Mouse (Mus musculus) limb, embryonic 13.5 days (tissue): Measurements from ENCODE around the gene Fcrl5. TPM values are rescaled to one million over a fixed set of nuclear protein-coding genes. Genes with fewer than 3 reads are reported as not detected.
A peak's percentile ranks its signal among the peaks of the same experiment; 100 is the strongest.

ENCODE experiments used
- ATAC-seq: fragments of 200-750 bp; cut with Nextera tagmentation; 2 replicates; pipeline ENCODE4 v1.8.0; 2017; ENCODE audit warnings: low read depth, moderate number of reproducible peaks, moderate TSS enrichment; ENCODE audit not compliant: low FRiP score
- H3K27ac ChIP-seq: fragments of 300-500 bp; sonication (generic); 2 replicates; pipeline ENCODE4 v1.5.1; 2015; ENCODE audit warnings: inconsistent platforms, mild to moderate bottlenecking, moderate library complexity
- H3K27me3 ChIP-seq: fragments of 300-500 bp; sonication (generic); 2 replicates; pipeline ENCODE4 v1.6.1; 2015; ENCODE audit warnings: mild to moderate bottlenecking, inconsistent platforms
- H3K36me3 ChIP-seq: fragments of 300-500 bp; sonication (generic); 2 replicates; pipeline ENCODE4 v1.6.1; 2015; ENCODE audit warnings: inconsistent platforms, mild to moderate bottlenecking, moderate library complexity
- H3K4me1 ChIP-seq: fragments of 300-500 bp; sonication (generic); 2 replicates; pipeline ENCODE4 v1.6.1; 2015; ENCODE audit warnings: inconsistent platforms
- H3K4me2 ChIP-seq: fragments of 300-500 bp; sonication (generic); replicated peaks from 2 replicates; pipeline ENCODE4 v1.6.1; 2015; ENCODE audit warnings: inconsistent platforms, mild to moderate bottlenecking, moderate library complexity
- H3K4me3 ChIP-seq: fragments of 300-500 bp; sonication (generic); 2 replicates; pipeline ENCODE4 v1.5.1; 2015; ENCODE audit warnings: moderate library complexity, mild to moderate bottlenecking, inconsistent platforms
- H3K9ac ChIP-seq: fragments of 300-500 bp; sonication (generic); 2 replicates; pipeline ENCODE4 v1.6.1; 2015; ENCODE audit warnings: mild to moderate bottlenecking, inconsistent platforms
- H3K9me3 ChIP-seq: fragments of 300-500 bp; sonication (generic); 2 replicates; pipeline ENCODE4 v1.6.1; 2016; ENCODE audit warnings: inconsistent platforms
- WGBS: fragments of 180-500 bp; shearing (Covaris S2); methylation state at CpG from one replicate; pipeline ENCODE4 v1.1.7; 2015; 5-methylcytosine and 5-hydroxymethylcytosine counted together
- polyA plus RNA-seq: library from polyadenylated mRNA; unstranded; fragments of >200 nt; fragmentation: Nextera tagmentation; extraction: Ambion mirVana; gene quantifications from 2 replicates; pipeline ENCODE4 v1.2.1, GENCODE M21; 2015

Fcrl5 gene
- polyA plus RNA-seq, result not detected in 2 replicates

- no peaks in the 10 kb centered on the region for H3K4me1 ChIP-seq
- no peak within 1 kb of the TSS for H3K4me2 ChIP-seq
- ATAC-seq, result no peak
- H3K9ac ChIP-seq, result no peak within 1 kb of the TSS
- no peaks in the 10 kb centered on the region for H3K27me3 ChIP-seq
- no peaks in the 10 kb centered on the region for H3K36me3 ChIP-seq
- H3K9me3 ChIP-seq, result no peaks in the 10 kb centered on the region
- no peak within 1 kb of the TSS for H3K4me3 ChIP-seq
- H3K27ac ChIP-seq, result no peak within 1 kb of the TSS
- WGBS, result 83% methylated on average over 5 of the region's 5 CpGs
Observed at GRCm38 (mm10) chr3:87435479-87435878, at the start of gene Fcrl5. Gene Fcrl5 (plus strand): TSS chr3:87435773.

- Histone ChIP-seq H3K4me3 (no peak overlapping the region), H3K9ac (no peak overlapping the region), H3K27ac (no peak overlapping the region), H3K36me3 (no peaks in the 10 kb centered on the region), H3K4me2 (no peak overlapping the region), H3K9me3 (no peaks in the 10 kb centered on the region), H3K27me3 (no peaks in the 10 kb centered on the region), H3K4me1 (no peaks in the 10 kb centered on the region)
- WGBS, result 85% methylated on average over 1 of the region's 1 CpGs
- no peak for ATAC-seq
Observed at GRCm38 (mm10) chr3:87390935-87391334, 44.6 kb upstream of the Fcrl5 start.

DNA sequence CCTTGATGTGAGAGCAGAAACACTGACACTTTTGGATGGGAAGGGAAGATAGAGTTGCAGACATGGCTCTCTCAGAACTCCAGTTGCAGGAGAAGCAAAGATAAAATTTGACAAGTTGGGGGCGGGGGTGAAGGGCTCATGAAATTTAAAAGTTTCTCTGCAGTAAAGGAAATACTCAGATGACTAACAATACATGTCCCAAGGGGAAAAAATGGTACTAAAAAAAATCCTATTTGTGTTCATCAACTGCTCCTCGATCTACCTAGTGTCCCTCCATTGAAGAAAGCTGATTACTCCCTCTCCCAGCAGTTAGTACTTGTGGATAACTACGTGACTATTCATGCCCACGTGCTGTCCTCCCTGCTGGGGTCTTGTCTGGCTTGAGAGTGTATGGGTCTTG lies 36.8 kb upstream of the Fcrl5 start:
- H3K27ac ChIP-seq, result no peak overlapping the region
- H3K4me1 ChIP-seq, result peaks cover 4% of the 10 kb centered on the region; the same call in 1 of the 2 replicates
- 66% methylated on average over 4 of the region's 4 CpGs for WGBS
- no peaks in the 10 kb centered on the region for H3K36me3 ChIP-seq
- no peaks in the 10 kb centered on the region for H3K9me3 ChIP-seq
- no peak for ATAC-seq
- H3K4me2 ChIP-seq, result no peak overlapping the region
- no peak overlapping the region for H3K4me3 ChIP-seq
- H3K9ac ChIP-seq, result no peak overlapping the region
- H3K27me3 ChIP-seq, result no peaks in the 10 kb centered on the region

DNA sequence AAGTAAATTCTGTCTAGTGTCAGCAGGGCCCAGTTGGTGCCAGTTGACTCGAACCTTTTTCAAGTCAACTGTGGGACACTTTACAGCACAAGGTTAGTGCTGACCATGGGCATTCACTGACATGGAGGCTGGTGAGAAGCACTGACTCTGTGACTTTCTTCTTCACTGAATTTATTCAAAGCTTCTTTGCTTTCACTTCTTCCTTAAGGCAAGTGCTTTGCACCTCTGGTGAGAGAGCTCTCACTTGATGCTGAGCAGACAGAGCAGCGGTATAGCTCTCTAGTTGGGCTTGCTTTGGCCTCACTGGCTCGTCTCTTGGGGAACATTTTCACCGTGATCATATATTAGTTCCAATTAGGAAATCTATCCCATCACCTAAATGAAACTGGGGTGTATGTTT lies 35.7 kb upstream of the Fcrl5 start:
- H3K4me1 ChIP-seq, result peaks cover 4% of the 10 kb centered on the region; the same call in 1 of the 2 replicates
- no peaks in the 10 kb centered on the region for H3K36me3 ChIP-seq
- no peaks in the 10 kb centered on the region for H3K27me3 ChIP-seq
- no peak overlapping the region for H3K4me3 ChIP-seq
- no peak overlapping the region for H3K9ac ChIP-seq
- WGBS, result 78% methylated on average over 4 of the region's 4 CpGs
- no peak overlapping the region for H3K4me2 ChIP-seq
- ATAC-seq, result no peak
- no peaks in the 10 kb centered on the region for H3K9me3 ChIP-seq
- H3K27ac ChIP-seq, result no peak overlapping the region

DNA sequence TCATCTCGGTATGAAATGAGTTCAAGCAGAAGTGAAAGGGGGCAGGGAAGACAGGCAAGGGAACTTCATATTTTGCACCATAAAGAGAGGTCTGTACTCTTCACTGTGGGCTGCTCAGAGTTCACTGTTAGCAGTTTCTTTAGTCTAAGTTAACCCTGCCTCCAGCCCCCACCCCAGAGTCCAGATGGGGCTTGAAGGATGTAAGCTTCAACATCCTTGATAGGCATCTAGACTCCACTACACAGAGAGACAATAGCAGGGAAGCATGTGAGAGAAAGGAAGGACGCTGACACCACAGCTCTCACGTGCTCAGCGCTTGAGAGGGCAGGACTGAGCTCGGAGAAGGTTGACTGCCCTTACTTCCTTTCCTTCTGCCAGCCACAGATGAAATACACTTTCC lies 34.3 kb upstream of the Fcrl5 start:
- no peak for ATAC-seq
- no peak overlapping the region for H3K9ac ChIP-seq
- 77% methylated on average over 5 of the region's 5 CpGs for WGBS
- no peak overlapping the region for H3K4me3 ChIP-seq
- no peaks in the 10 kb centered on the region for H3K36me3 ChIP-seq
- H3K27me3 ChIP-seq, result no peaks in the 10 kb centered on the region
- H3K27ac ChIP-seq, result no peak overlapping the region
- H3K4me1 ChIP-seq, result peaks cover 4% of the 10 kb centered on the region; the same call in 1 of the 2 replicates
- H3K4me2 ChIP-seq, result no peak overlapping the region
- no peaks in the 10 kb centered on the region for H3K9me3 ChIP-seq

DNA sequence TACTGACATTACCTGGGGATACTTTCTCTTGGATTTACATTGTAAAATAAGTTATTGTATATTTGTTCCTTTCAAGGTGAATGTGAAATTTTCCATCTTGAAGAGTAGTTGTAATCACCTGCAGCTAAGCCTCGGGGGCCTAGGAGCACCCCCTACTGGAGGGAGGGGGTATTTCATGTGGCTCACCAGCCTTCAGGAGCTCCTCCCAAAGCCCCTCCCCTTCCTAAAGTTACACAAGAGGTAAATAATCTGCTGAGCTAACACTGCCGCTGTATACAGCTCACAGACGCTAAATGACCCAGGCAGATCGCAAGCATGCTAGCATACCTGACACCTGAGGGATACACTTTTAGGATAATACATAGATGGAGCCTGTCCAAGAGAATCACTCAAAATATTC lies 27.4 kb upstream of the Fcrl5 start:
- no peak for ATAC-seq
- Histone ChIP-seq H3K9ac (no peak overlapping the region), H3K36me3 (no peaks in the 10 kb centered on the region), H3K4me3 (no peak overlapping the region), H3K27ac (no peak overlapping the region), H3K9me3 (no peaks in the 10 kb centered on the region), H3K4me1 (peaks cover 4% of the 10 kb centered on the region; the same call in 1 of the 2 replicates), H3K4me2 (no peak overlapping the region), H3K27me3 (no peaks in the 10 kb centered on the region)
- 21% methylated on average over 4 of the region's 4 CpGs for WGBS

GRCm38 (mm10) chr3:87409196-87409935 lies 26.2 kb upstream of the Fcrl5 start:
- 79% methylated on average over 4 of the region's 4 CpGs for WGBS
- H3K4me3 ChIP-seq, result no peak overlapping the region

GRCm38 (mm10) chr3:87410605-87411004 lies 25.0 kb upstream of the Fcrl5 start:
- WGBS, result 83% methylated on average over 6 of the region's 6 CpGs
- Histone ChIP-seq H3K9ac (no peak overlapping the region), H3K27ac (no peak overlapping the region), H3K9me3 (no peaks in the 10 kb centered on the region), H3K4me3 (no peak overlapping the region), H3K27me3 (no peaks in the 10 kb centered on the region), H3K4me2 (no peak overlapping the region), H3K4me1 (no peaks in the 10 kb centered on the region), H3K36me3 (no peaks in the 10 kb centered on the region)
- ATAC-seq, result no peak

More at GRCm38 (mm10) chr3:87409196-87409935, 26.2 kb upstream of the Fcrl5 start:
- H3K27me3 ChIP-seq, result no peaks in the 10 kb centered on the region
- no peak overlapping the region for H3K4me2 ChIP-seq
- no peak for ATAC-seq
- H3K4me1 ChIP-seq, result no peaks in the 10 kb centered on the region
- no peak overlapping the region for H3K27ac ChIP-seq
- no peak overlapping the region for H3K9ac ChIP-seq
- no peaks in the 10 kb centered on the region for H3K9me3 ChIP-seq
- no peaks in the 10 kb centered on the region for H3K36me3 ChIP-seq

GRCm38 (mm10) chr3:87411150-87411549 lies 24.4 kb upstream of the Fcrl5 start:
- ATAC-seq, result peak; percentile 72; the same call in 1 of the 2 replicates
- no peaks in the 10 kb centered on the region for H3K9me3 ChIP-seq
- H3K4me3 ChIP-seq, result no peak overlapping the region
- H3K4me1 ChIP-seq, result no peaks in the 10 kb centered on the region
- no peak overlapping the region for H3K9ac ChIP-seq
- 9% methylated on average over 12 of the region's 12 CpGs for WGBS
- no peak overlapping the region for H3K27ac ChIP-seq
- H3K4me2 ChIP-seq, result peak overlapping the region; percentile 34
- H3K36me3 ChIP-seq, result no peaks in the 10 kb centered on the region
- no peaks in the 10 kb centered on the region for H3K27me3 ChIP-seq

- no peak overlapping the region for H3K9ac ChIP-seq
Observed at GRCm38 (mm10) chr3:87420645-87421044, 14.9 kb upstream of the Fcrl5 start.

GRCm38 (mm10) chr3:87422386-87422910 lies 13.1 kb upstream of the Fcrl5 start:
- H3K4me1 ChIP-seq, result no peaks in the 10 kb centered on the region
- ATAC-seq, result no peak
- 81% methylated on average over 4 of the region's 4 CpGs for WGBS
- no peaks in the 10 kb centered on the region for H3K9me3 ChIP-seq
- H3K27ac ChIP-seq, result no peak overlapping the region
- no peaks in the 10 kb centered on the region for H3K36me3 ChIP-seq
- H3K4me3 ChIP-seq, result no peak overlapping the region
- H3K9ac ChIP-seq, result no peak overlapping the region
- no peak overlapping the region for H3K4me2 ChIP-seq
- H3K27me3 ChIP-seq, result no peaks in the 10 kb centered on the region

More at GRCm38 (mm10) chr3:87420645-87421044, 14.9 kb upstream of the Fcrl5 start:
- no peak overlapping the region for H3K27ac ChIP-seq
- H3K4me3 ChIP-seq, result no peak overlapping the region
- H3K4me1 ChIP-seq, result no peaks in the 10 kb centered on the region
- no peaks in the 10 kb centered on the region for H3K9me3 ChIP-seq
- no peaks in the 10 kb centered on the region for H3K36me3 ChIP-seq
- 51% methylated on average over 1 of the region's 1 CpGs for WGBS
- no peak overlapping the region for H3K4me2 ChIP-seq
- ATAC-seq, result no peak
- no peaks in the 10 kb centered on the region for H3K27me3 ChIP-seq

DNA sequence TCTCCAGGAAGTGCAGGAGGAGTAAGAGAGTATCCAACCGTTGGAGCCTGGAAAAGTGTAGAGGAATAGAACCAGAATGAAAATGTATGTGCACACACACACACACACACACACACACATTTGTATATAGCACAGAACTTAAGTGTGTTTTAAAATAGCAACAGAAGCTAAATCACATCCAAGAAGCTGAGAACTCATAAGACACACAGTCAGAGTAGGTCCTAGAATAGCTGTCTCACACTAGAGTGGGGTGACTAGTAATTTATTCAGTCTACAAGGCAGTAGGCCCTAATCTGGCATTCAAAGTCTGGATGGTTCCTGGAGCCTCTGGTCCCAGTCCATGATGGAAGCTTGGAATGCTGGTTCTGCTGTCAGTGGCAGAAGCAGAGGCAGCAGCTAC lies 5.0 kb downstream of the Fcrl5 start:
- WGBS, result 81% methylated on average over 1 of the region's 1 CpGs
- Histone ChIP-seq H3K27me3 (no peaks in the 10 kb centered on the region), H3K4me1 (no peaks in the 10 kb centered on the region), H3K9me3 (no peaks in the 10 kb centered on the region), H3K27ac (no peak overlapping the region), H3K36me3 (no peaks in the 10 kb centered on the region), H3K4me2 (no peak overlapping the region), H3K9ac (no peak overlapping the region), H3K4me3 (no peak overlapping the region)
- no peak for ATAC-seq

GRCm38 (mm10) chr3:87443968-87444367 lies 8.4 kb downstream of the Fcrl5 start:
- Histone ChIP-seq H3K36me3 (no peaks in the 10 kb centered on the region), H3K4me1 (no peaks in the 10 kb centered on the region), H3K9ac (no peak overlapping the region), H3K27me3 (no peaks in the 10 kb centered on the region), H3K27ac (no peak overlapping the region), H3K4me3 (no peak overlapping the region), H3K4me2 (no peak overlapping the region), H3K9me3 (no peaks in the 10 kb centered on the region)
- 60% methylated on average over 6 of the region's 6 CpGs for WGBS
- ATAC-seq, result no peak
